In the genomic region with DNA sequence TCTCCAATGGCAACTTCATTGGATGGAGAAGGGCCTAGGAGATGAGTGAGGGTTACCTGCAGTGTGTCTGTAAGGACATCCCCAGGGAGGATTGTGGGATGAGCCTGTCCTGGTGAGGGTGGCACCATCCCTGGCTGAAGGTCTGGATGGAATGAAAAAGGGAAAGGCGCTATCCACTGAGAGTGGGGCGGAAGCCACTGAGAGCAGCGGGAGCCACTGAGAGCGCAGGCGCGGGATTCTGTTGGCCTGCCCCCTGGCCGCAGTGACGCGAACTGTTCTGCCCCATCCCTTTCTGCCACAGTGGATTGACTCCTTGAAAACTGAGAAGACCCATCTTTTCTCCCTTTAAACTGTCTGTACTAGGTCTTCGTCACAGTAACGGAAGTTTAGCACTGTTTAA, we compare ENCODE assay signal across 8 mouse cellular contexts.
A peak's percentile ranks its signal among the peaks of the same experiment; 100 is the strongest.
DNase-seq lines count a peak whose midpoint lies in the region; ATAC-seq and TF ChIP-seq lines count a peak whose summit lies in the region.

No protein-coding gene starts in this region.

- ATAC-seq in heart, embryonic 12.5 days (ENCODE audit: insufficient number of reproducible peaks, low FRiP score) = no peak
- 0 out of 2 replicates have a peak, but pooled peaks have one; percentile 18 for ATAC-seq in forebrain, embryonic 11.5 days (replicated peaks; ENCODE audit: low FRiP score)
- ATAC-seq in lung, postnatal 0 days = peak; percentile 54; the same call in 1 of the 2 replicates

- H3K4me1 ChIP-seq in heart, embryonic 12.5 days (replicated peaks) = no peaks in the 10 kb centered on the region
- peaks cover 0 to 10% of the 10 kb centered on the region in 2 experiments; a peak in 3 of 4 replicates for H3K4me1 ChIP-seq in ES-E14 (ENCODE audit: control insufficient read depth in 2 of 2, insufficient read depth in 2 of 2, low read length in 2 of 2, poor library complexity in 1 of 2)
- 0 out of 2 replicates have a peak, but pooled peaks cover 2% of the 10 kb centered on the region for H3K4me1 ChIP-seq in forebrain, embryonic 11.5 days (replicated peaks; ENCODE audit: control insufficient read depth, insufficient read depth, low read length)
- H3K4me1 ChIP-seq in lung, postnatal 0 days (ENCODE audit: insufficient read depth, low read depth, low read length) = no peaks in the 10 kb centered on the region

- DNase-seq in heart, adult 18-20 months = no peak
- no peak for DNase-seq in ES-E14 (ENCODE audit: low read depth, low spot score)
- peak; percentile 76 for DNase-seq in forebrain, embryonic 11.5 days (ENCODE audit: low spot score)
- DNase-seq in lung, postnatal 0 days (ENCODE audit: low spot score) = peak; percentile 45
- DNase-seq in right cerebral cortex, postnatal 14 days = no peak
- no peak for DNase-seq in frontal cortex, postnatal 25 days (ENCODE audit: low spot score in 2 of 2)
- no peak for DNase-seq in gastrocnemius, adult 18-20 months (ENCODE audit: low spot score)

- peaks cover 10% of the 10 kb centered on the region; the same call in 1 of the 2 replicates for H3K27me3 ChIP-seq in heart, embryonic 12.5 days (replicated peaks)
- H3K27me3 ChIP-seq in forebrain, embryonic 11.5 days (ENCODE audit: control insufficient read depth, insufficient read depth, low read length) = no peaks in the 10 kb centered on the region
- H3K27me3 ChIP-seq in lung, postnatal 0 days (replicated peaks; ENCODE audit: insufficient read depth, low read length) = no peaks in the 10 kb centered on the region

- H3K36me3 ChIP-seq in heart, embryonic 12.5 days = no peaks in the 10 kb centered on the region
- H3K36me3 ChIP-seq in ES-E14 (ENCODE audit: control insufficient read depth, insufficient read depth, low read length, poor library complexity, severe bottlenecking) = no peaks in the 10 kb centered on the region
- H3K36me3 ChIP-seq in forebrain, embryonic 11.5 days (ENCODE audit: control insufficient read depth, insufficient read depth, low read length) = no peaks in the 10 kb centered on the region
- no peaks in the 10 kb centered on the region for H3K36me3 ChIP-seq in lung, postnatal 0 days (ENCODE audit: insufficient read depth, low read length)

- in situ Hi-C loops in ES-E14 (cut with MboI; ENCODE audit: low sequenced_read_pairs in 2 of 2, unreplicated experiment in 2 of 2) = loop anchor here in 1 of 2 experiments (25.0 kb wide), 1 partner anchor 342 kb away; the partner anchor contains the start of gene Cdk15

- H3K9ac ChIP-seq in heart, embryonic 12.5 days = no peak overlapping the region; the same call in 1 of the 2 replicates
- peak overlapping the region; percentile 27; the same call in 1 of the 2 replicates for H3K9ac ChIP-seq in ES-E14 (ENCODE audit: insufficient read depth, low read depth, low read length, poor library complexity, severe bottlenecking)
- peak overlapping the region; percentile 0; the same call in 1 of the 2 replicates for H3K9ac ChIP-seq in forebrain, embryonic 11.5 days (ENCODE audit: low read length)
- H3K9ac ChIP-seq in lung, postnatal 0 days (replicated peaks; ENCODE audit: low read depth) = no peak overlapping the region

- H3K27ac ChIP-seq in heart, embryonic 12.5 days (ENCODE audit: poor library complexity, severe bottlenecking) = no peak overlapping the region
- no peak overlapping the region for H3K27ac ChIP-seq in ES-E14 (ENCODE audit: insufficient read depth, low read depth, low read length, poor library complexity, severe bottlenecking)
- H3K27ac ChIP-seq in forebrain, embryonic 11.5 days (ENCODE audit: low read depth, low read length) = no peak overlapping the region
- no peak overlapping the region for H3K27ac ChIP-seq in lung, postnatal 0 days (ENCODE audit: low read length)

- WGBS in heart, embryonic 12.5 days = 15% methylated on average over 11 of the region's 11 CpGs
- WGBS in forebrain, embryonic 11.5 days = 24% methylated on average over 11 of the region's 11 CpGs
- 23% methylated on average over 11 of the region's 11 CpGs for WGBS in lung, postnatal 0 days

- H3K4me3 ChIP-seq in heart, embryonic 12.5 days = 0 out of 2 replicates have a peak overlapping the region, but pooled peaks have one; percentile 5
- H3K4me3 ChIP-seq in ES-E14 (ENCODE audit: insufficient read depth in 1 of 2, low read depth in 1 of 2, low read length in 2 of 2, poor library complexity in 1 of 2, severe bottlenecking in 1 of 2) = peak overlapping the region in 1 of 2 experiments; percentile 26; a peak in 1 of 4 replicates
- H3K4me3 ChIP-seq in forebrain, embryonic 11.5 days (ENCODE audit: low read depth, low read length) = no peak overlapping the region
- no peak overlapping the region for H3K4me3 ChIP-seq in lung, postnatal 0 days (ENCODE audit: low read depth, low read length)

- peak overlapping the region; percentile 25; the same call in 1 of the 2 replicates for H3K4me2 ChIP-seq in heart, embryonic 12.5 days
- no peak overlapping the region for H3K4me2 ChIP-seq in forebrain, embryonic 11.5 days (ENCODE audit: low read depth, low read length, severe bottlenecking)
- H3K4me2 ChIP-seq in lung, postnatal 0 days (replicated peaks; ENCODE audit: low read depth, low read length) = no peak overlapping the region

- TF ChIP-seq EP300 in lung, postnatal 0 days (IDR thresholded peaks at IDR 0.05) = no peak

- peak; percentile 64 for TF ChIP-seq CTCF in lung, postnatal 0 days (IDR thresholded peaks at IDR 0.05)

- no peaks in the 10 kb centered on the region for H3K9me3 ChIP-seq in heart, embryonic 12.5 days (replicated peaks)
- no peaks in the 10 kb centered on the region for H3K9me3 ChIP-seq in ES-E14 (ENCODE audit: control insufficient read depth, insufficient read depth, low read depth, low read length)
- H3K9me3 ChIP-seq in forebrain, embryonic 11.5 days (ENCODE audit: control insufficient read depth, low read length) = no peaks in the 10 kb centered on the region
- no peaks in the 10 kb centered on the region for H3K9me3 ChIP-seq in lung, postnatal 0 days (ENCODE audit: low read length)

TF ChIP-seq in ES-E14, 5 proteins besides CTCF, POLR2A, EP300 and RAD21:
- TF ChIP-seq ZNF384 (IDR thresholded peaks at IDR 0.05; ENCODE audit: low read depth, low read length) (no peak), HCFC1 (IDR thresholded peaks at IDR 0.05; ENCODE audit: borderline replicate concordance, insufficient read depth, low read length) (no peak), CHD2 (IDR thresholded peaks at IDR 0.05; ENCODE audit: low read depth, low read length) (no peak), MAFK (IDR thresholded peaks at IDR 0.05; ENCODE audit: insufficient read depth, low read depth, low read length) (no peak), ZC3H11A (IDR thresholded peaks at IDR 0.05; ENCODE audit: borderline replicate concordance, low read depth, low read length) (no peak)

Comparison
In these comparisons a context has a peak if more than half of its experiments do, and no peak if none do; other contexts are left out.
1. H3K9ac ChIP-seq: peak in ES-E14 (single experiment) and forebrain, embryonic 11.5 days (single experiment); none in heart, embryonic 12.5 days (single experiment) and lung, postnatal 0 days (single experiment).
2. DNase-seq: peak in forebrain, embryonic 11.5 days (single experiment) and lung, postnatal 0 days (single experiment); none in heart, adult 18-20 months (0 of 2), ES-E14 (single experiment), right cerebral cortex, postnatal 14 days (single experiment), frontal cortex, postnatal 25 days (0 of 2) and gastrocnemius, adult 18-20 months (single experiment).